Mouse (Mus musculus) CD8-positive naive resting alpha-beta T cell, adult 57 days (primary cell): ENCODE measurements around the gene Olfr212. TPM values are rescaled to one million over a fixed set of nuclear protein-coding genes. Genes with fewer than 3 reads are reported as not detected.

Source experiments
- total RNA-seq: library from RNA; stranded (reverse); gene quantifications from one replicate; pipeline ENCODE4 v1.2.4, GENCODE M21; 2023

Gene Olfr212
- not detected for total RNA-seq

DNA sequence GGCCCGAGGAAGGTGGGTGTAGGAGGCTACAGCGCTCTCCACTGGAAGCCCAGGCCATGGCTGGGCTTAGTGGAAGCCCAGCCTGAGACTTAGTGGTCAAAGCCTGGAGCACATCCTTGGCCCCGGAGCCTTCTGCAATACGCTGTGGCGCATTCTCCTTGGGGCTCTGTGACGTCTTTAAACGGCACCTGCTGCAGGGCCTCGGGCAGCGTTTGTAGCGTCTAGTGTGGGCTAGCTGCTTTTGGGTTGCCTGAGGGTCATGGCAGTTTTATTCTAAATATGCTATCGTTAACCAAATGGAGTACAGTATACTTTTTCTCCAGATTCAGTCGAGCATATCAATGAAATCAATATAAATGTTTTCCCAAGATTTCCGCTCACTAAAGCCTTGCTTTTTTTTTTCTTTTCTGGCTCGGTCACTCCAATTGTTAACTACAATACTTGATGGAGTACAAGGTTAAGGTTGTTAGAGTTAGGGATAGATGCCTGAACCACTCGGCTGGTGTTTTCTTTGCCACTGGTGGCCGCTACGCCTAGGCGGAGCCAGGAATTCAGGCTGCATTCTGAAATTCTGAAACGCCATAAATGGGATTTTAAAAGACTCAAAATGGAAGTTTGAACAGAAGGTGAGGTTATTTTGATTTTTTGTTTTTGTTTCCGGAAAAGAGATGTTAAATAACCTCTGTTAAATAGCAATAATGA, at the start of gene Olfr212:
Gene Olfr212 (plus strand): TSS at position 215 of the 702 bp plus-strand sequence.

DNA sequence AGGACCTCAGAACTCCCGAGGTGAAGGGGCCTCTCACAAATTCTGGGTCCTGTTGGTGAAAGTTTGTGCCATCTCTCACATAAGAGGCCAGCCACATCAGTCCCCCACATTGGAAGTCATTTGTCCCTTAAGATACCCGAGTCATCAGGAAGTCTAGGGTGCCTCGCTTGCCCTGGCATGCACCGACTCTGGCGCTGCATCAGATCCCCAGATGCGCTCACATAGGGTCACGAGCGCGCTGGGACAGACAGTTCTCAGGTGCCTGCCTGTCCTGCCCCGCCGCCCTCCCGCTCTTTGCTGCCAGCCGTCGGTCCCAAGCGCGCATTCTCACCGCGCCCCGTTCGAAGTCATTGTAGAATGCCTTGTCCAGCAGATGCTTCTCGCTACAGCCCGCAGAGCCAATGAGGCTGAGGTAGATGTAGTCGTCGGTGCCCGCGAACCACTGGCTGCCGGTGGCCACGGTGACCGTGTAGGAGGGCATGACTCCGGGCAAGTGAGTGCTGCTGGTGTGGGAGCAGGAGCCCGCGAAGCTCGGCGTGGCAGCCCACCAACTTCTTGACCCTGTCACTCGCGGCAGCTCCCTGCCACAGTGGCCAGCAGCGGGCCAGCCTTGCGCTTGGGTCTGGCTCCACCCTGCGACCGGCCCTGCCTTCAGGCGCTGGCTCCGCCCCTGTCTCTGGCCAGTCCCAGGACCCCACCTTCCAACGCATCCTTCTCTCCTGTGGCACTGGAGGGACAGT, 45.6 kb upstream of the Olfr212 start, which contains the start of gene Alox5:
Gene Alox5 (minus strand): TSS at position 635 of the 740 bp plus-strand sequence.

GRCm38 (mm10) chr6:116488791-116489190, 17.5 kb upstream of the Olfr212 start, which contains the start of gene Olfr211:
TSS of gene Olfr211 (plus strand) at chr6:116489091.

GRCm38 (mm10) chr6:116538156-116538555, 31.8 kb downstream of the Olfr212 start, which contains the start of gene Olfr213:
TSS of gene Olfr213 (plus strand) at chr6:116538456.

DNA sequence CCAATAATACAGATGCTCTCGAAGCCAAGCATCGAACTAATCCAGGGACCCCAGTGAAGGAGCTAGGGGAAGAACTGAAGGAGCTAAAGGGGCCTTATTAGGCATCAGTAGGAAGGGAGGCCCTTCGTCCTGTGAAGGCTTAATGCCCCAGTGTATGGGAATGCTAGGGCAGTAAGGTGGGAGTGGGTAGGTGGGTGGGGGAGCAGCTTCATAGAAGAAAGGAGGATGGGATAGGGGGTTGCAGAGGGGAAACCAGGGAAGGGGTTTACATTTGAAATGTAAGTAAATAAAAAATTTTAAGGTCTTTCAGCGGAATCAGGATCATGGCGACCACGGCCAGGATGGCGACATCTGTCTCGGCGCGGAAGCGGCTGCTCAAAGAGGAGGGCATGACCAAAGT, 44.5 kb downstream of the Olfr212 start, which contains the start of gene Gm5580:
Gene Gm5580 (plus strand): TSS at position 301 of the 400 bp plus-strand sequence.

GRCm38 (mm10) chr6:116553935-116554334, 47.6 kb downstream of the Olfr212 start, which contains the start of gene Olfr214:
TSS of gene Olfr214 (plus strand) at chr6:116554235.

Other genes starting within 250 kb of the Olfr212 start
- 2.1 TPM for gene Zfand4, start 242.3 kb upstream of the Olfr212 start, total RNA-seq
- 0.83 TPM for gene March8, start 168.5 kb upstream of the Olfr212 start, total RNA-seq
- gene Alox5, start 45.3 kb upstream of the Olfr212 start, total RNA-seq = 0.77 TPM
- gene Olfr211, start 17.4 kb upstream of the Olfr212 start, total RNA-seq = not detected
- not detected for gene Olfr213, start 31.9 kb downstream of the Olfr212 start, total RNA-seq
- 2.8 TPM for gene Gm5580, start 44.6 kb downstream of the Olfr212 start, total RNA-seq
- gene Olfr214, start 47.7 kb downstream of the Olfr212 start, total RNA-seq = not detected
- gene Olfr215, start 77.7 kb downstream of the Olfr212 start, total RNA-seq = not detected
- gene Zfp422, start 122.5 kb downstream of the Olfr212 start, total RNA-seq = 24.8 TPM
- gene Depp1, start 144.1 kb downstream of the Olfr212 start, total RNA-seq = not detected
- gene Rassf4, start 167.4 kb downstream of the Olfr212 start, total RNA-seq = 3.6 TPM
- 0.15 TPM for gene Tmem72, start 210.4 kb downstream of the Olfr212 start, total RNA-seq